Mouse (Mus musculus) regulatory T cell (primary cell): ENCODE measurements around the gene Snx33.

Experiments
- in situ Hi-C: fragments of 300-600 bp; cut with MboI, MseI; formaldehyde crosslinking; loops from one replicate; pipeline ENCODE4 v1.15.1; 2025; ENCODE audit warnings: high pct_unique_total_duplicates

The Snx33 gene

DNA sequence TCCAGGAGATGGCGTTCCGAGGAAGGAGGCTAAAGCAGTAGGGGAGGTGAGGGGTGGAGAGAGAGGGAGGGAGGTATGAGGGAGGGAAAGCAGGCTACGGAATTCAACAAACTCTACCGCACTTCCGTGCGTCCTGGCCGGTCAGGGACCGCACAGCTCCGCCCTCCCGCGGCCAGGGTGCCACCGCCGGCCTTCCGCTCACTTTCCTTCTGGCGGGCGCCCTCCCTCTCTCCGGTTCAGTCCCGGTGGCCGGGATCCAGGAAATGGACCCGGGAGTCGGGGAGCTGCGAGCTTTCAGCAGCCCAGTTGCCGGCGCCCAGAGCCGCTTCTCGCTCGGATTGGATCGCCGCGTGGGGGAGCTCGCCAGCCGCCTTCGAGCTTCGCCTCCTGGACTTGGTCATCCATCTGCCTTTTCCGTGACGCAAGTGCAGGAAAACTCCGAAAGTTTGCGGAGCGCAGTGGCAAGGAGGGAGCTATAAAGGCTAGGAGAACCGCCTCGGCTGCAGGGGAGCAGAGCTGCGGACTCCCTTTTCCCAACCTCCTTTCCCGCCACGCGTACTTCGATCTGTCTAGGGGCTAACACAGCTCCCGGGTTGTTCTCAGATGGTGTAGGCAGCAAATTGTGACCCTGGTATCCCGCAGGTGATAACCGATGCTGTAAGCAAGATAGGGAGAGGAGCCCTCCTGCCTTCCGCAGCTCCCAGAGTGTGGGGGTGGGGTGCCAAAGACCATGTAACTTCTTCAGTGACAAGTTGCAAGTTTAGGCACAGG lies at the start of gene Snx33:
Gene Snx33 (minus strand): TSS at position 331 of the 771 bp plus-strand sequence.
- in situ Hi-C loops, result loop anchor here (25.0 kb wide), 1 partner anchor 209 kb away; the partner anchor contains the start of genes Man2c1 and Neil1

- in situ Hi-C loops, result no loop called here
These were observed 47.0 kb upstream of the Snx33 start for GRCm38 (mm10) chr9:56975199-56975598.

- in situ Hi-C loops, result no loop called here
These were observed 45.9 kb upstream of the Snx33 start for GRCm38 (mm10) chr9:56973960-56974524.

DNA sequence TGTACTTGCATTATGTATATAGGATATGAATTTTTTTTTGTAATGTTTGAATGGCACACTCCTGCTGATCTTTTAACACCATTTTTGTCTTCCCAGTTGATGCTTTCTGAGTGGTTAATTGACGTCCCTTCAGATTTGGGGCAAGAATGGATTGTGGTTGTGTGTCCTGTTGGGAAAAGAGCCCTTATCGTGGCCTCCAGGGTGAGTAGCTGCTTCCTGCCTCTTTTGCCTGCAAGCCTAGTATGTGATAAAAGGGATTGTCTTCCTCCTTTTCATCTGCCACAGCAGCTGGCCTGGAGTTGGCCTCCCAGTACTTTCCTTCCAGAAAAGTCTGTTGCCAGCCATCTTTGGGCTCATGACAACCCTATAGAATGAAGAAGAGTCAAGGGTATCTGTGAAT lies 42.0 kb upstream of the Snx33 start:
- in situ Hi-C loops, result no loop called here

- in situ Hi-C loops, result no loop called here
These were observed 33.4 kb upstream of the Snx33 start for GRCm38 (mm10) chr9:56961591-56961990.

GRCm38 (mm10) chr9:56958689-56959088 lies 30.5 kb upstream of the Snx33 start:
- in situ Hi-C loops, result no loop called here

- in situ Hi-C loops, result no loop called here
These were observed 28.9 kb upstream of the Snx33 start for GRCm38 (mm10) chr9:56956966-56957675.

DNA sequence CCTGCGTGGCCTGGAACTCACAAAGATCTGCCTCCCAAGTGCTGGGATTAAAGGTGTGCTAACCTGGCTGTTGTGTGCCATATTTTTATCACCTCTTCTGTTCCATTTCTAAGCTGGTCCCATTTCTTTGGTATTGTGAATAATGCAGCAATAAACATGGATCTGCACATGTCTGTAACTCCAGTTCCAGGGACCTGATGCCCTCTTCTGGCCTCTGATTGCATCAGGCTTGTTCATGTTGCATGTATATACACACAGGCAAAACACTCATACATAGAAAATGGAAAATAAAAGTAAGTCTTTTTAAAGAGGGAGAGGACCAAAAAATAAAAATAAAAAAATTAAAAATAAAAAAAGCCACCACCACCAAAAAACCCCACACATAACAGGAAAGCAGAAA lies 25.4 kb upstream of the Snx33 start:
- in situ Hi-C loops, result no loop called here

GRCm38 (mm10) chr9:56950414-56951400 lies 22.5 kb upstream of the Snx33 start, which contains the start of gene Snupn:
Gene Snupn, plus strand, starts transcription at chr9:56950878.
- in situ Hi-C loops, result no loop called here

- in situ Hi-C loops, result loop anchor here (25.0 kb wide), 1 partner anchor 188 kb away; the partner anchor contains the start of genes Man2c1 and Neil1
These were observed 21.6 kb upstream of the Snx33 start for GRCm38 (mm10) chr9:56949767-56950166.

GRCm38 (mm10) chr9:56948699-56949098 lies 20.5 kb upstream of the Snx33 start:
- in situ Hi-C loops, result loop anchor here (25.0 kb wide), 1 partner anchor 189 kb away; the partner anchor contains the start of genes Man2c1 and Neil1

GRCm38 (mm10) chr9:56947481-56947880 lies 19.3 kb upstream of the Snx33 start:
- in situ Hi-C loops, result loop anchor here (25.0 kb wide), 1 partner anchor 190 kb away; the partner anchor contains the start of genes Man2c1 and Neil1

DNA sequence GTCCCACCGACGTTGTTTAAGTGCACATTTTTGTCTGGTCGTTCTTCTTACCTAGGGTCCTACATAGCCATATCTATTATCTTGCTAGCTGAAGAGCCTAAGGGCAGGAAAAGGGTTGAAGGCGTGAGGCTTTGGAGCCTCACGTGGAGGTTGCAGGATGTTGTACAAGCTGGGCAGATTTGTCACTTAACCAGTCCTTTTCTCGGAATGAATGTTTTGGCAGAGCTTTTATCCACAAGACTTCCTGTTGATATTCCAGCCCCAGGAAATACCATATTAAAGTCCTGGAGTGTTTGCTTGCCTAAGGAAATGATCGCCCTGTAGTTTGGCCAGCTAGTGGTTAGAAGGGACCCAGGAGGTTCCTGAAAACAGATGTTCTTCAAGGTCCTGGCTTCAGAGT lies 10.2 kb upstream of the Snx33 start:
- in situ Hi-C loops, result loop anchor here (5.0 to 25.0 kb wide), 2 partner anchors 134 to 199 kb away; partner anchors contain the start of genes Man2c1, Neil1 and Sin3a

- in situ Hi-C loops, result loop anchor here (5.0 to 25.0 kb wide), 2 partner anchors 135 to 200 kb away; partner anchors contain the start of genes Man2c1, Neil1 and Sin3a
These were observed 9.3 kb upstream of the Snx33 start, which contains the start of gene Imp3 for GRCm38 (mm10) chr9:56937223-56938160. Gene Imp3, plus strand, starts transcription at chr9:56937475.

DNA sequence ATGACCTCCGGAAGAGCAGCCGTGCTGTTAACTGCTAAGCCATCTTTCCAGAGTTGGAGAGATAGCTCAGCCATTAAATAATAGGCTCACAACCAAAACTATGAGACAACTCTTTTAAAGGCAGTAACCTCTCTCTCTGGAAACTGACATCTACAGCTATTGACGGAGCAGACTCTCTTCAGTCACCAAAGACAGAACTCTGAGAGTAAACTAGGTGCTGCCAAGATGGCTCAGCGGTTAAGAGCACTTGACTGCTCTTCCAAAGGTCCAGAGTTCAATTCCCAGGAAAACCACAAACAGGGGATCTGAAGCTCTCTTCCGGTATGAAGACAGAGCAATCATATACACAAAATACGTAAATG lies 8.7 kb upstream of the Snx33 start:
- in situ Hi-C loops, result loop anchor here (5.0 to 25.0 kb wide), 2 partner anchors 135 to 200 kb away; partner anchors contain the start of genes Man2c1, Neil1 and Sin3a

DNA sequence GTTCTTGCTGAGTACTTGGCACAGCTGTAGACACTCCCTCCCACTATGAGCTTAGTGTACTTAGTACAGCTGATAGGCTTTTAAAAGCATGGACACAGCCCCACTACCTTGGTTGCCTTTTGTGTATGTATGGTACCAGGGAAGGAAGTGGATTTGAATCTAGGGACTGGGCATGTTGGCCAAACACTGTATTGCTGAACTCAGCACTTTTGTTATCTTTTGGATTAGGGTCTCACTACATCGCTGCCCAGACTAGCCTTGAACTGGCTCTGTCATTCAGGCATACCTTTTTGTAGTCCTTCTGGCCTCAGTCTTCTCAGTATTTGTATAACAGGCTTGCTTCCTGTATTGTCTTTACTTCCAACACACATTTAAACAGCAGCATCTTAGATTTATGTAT lies 2.4 kb upstream of the Snx33 start:
- in situ Hi-C loops, result loop anchor here (25.0 kb wide), 1 partner anchor 207 kb away; the partner anchor contains the start of genes Man2c1 and Neil1

- in situ Hi-C loops, result loop anchor here (25.0 kb wide), 1 partner anchor 208 kb away; the partner anchor contains the start of genes Man2c1 and Neil1
These were observed 1.3 kb upstream of the Snx33 start for GRCm38 (mm10) chr9:56929496-56929895.

- in situ Hi-C loops, result loop anchor here (25.0 kb wide), 1 partner anchor 210 kb away; the partner anchor contains the start of genes Man2c1 and Neil1
These were observed 769 bp downstream of the Snx33 start for GRCm38 (mm10) chr9:56927191-56928012.
